Mouse (Mus musculus) inflammation-experienced regulatory T-cells, adult 6 months (primary cell): ENCODE measurements around the gene Ddx11. TPM values are rescaled to one million over a fixed set of nuclear protein-coding genes. Genes with fewer than 3 reads are reported as not detected.
"Not testable (repeated sequence)": the region's sequence is repeated elsewhere in the genome, so short reads cannot be mapped to it uniquely, and the experiment has no call there.

ENCODE experiments used
- ATAC-seq: one replicate; pipeline ENCODE4 v1.8.0; 2017
- polyA plus RNA-seq, 3 experiments: library from polyadenylated mRNA; unstranded; fragments of 100-300 nt; shearing (Covaris generic); gene quantifications; one replicate each; pipeline ENCODE4 v1.2.1; 2017

The Ddx11 gene
- polyA plus RNA-seq, 3 experiments from 2014 or later: 13.0 to 16.8 (median 14.9) TPM

DNA sequence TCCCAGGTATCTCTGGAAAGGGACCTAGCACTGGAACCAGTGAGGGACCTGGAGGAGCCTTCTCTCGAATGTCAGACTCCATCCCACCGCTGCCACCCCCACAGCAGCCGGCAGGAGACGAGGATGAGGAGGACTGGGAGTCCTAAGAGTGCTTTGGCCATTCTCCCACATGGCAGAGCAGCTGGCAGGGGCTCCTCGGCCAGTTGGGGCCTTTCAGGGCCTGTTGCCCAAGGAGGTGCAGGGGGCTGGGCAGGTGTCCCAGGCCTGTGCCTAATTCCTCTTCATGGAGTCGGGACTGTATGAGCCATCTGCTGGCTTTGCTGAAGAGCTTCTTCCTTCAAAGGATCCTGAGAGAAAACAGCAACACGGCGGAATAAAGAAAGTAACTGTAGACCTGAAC lies 4.3 kb upstream of the Ddx11 start:
- no peak for ATAC-seq

DNA sequence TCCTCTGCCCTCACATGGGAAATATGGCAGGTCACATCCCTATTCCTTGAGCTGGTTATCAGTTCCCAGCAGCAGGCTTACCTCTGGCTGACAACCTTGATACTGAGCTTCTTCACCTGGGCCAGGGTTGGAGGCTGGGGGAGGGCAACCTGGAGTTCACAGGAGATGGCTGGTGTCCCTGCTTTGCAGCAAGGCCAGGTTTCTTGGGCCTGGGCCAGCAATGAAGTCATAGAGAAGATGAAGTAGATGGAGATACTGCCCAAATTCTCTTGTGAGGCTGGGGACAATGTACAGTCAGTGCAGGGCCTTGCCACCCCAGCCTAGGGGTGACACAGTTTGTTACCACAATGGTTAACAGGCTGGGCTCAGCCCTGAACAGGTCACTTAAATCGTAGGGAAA lies 2.6 kb upstream of the Ddx11 start:
- ATAC-seq: no peak

DNA sequence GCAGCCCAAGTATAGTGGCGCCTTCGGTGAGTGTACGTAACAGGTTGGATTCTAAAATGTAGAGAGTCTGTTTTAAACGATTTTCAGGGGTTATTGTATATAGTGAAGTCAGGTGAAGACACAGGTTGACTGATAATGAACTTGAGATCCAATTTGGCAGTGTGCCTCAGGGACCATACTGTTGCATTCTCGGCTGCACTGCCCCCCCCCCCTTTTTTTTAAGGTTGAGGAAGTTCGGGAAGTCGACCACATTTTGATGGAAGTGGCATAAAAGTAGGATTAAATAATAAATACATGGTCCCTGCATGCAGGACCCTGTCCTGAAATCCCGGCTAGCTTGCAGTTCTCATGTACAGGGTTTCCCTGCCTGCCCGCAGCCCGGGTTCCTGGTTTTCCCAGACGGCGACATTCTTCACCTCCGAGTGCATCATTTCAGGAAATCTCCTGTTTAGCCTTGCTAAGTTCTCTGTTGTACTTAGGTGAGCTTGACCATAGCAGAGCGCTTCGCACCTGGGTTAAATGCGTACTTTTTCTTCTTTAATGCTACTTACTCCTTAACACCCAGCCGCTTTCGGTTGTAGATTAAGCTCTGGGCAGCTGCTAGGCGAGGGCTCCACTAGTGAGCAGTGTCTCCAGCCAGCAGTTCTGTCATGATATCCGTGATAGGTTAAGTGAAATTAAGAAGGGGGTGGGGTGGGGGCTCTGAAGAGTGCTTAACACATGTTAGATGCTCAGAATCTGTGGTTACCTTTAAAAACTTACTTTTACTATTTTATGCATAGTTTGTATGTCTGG lies 693 bp downstream of the Ddx11 start:
- no peak for ATAC-seq

DNA sequence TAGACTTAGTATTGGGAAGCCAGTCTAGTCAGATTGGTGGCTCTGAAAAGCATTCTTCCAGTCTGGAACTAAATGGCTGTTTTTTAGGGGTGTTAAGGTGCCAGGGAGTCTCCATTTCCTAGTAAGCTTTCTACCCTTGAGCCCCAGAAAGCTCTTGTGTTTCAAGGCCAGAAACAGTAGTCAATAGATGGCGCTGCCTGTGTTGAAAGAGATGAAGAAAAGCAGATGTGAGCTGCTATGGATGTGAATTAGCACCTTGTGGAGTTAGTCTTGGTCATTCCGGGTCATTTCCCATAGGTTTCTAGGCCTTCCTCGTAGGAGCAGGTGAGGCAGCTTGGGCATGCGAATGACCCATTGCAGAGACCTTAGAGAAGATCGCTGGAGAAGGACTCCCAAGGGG lies 1.9 kb downstream of the Ddx11 start:
- ATAC-seq: no peak

- no peak for ATAC-seq
These were observed 7.1 kb downstream of the Ddx11 start for GRCm38 (mm10) chr17:66130371-66130770.

DNA sequence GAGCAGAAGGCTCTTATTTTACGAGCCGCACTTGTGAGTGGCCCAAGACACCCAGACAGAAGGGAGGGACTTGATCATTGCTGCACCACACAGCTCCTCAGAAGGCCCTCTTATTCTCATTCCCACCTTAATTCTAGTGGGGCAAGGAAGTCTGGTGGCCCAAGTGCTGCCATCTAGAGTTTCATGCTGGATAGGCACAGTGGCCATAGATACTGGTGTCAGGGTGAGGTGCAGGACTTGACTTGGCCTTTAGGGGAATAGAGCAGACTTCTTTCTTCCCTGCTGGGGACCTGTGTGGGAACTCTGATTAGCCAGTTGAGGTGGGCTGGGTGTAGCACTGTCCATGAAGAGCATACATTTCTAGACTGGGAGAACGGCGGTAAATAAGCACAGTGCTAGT lies 7.9 kb downstream of the Ddx11 start:
- peak; percentile 63 for ATAC-seq

DNA sequence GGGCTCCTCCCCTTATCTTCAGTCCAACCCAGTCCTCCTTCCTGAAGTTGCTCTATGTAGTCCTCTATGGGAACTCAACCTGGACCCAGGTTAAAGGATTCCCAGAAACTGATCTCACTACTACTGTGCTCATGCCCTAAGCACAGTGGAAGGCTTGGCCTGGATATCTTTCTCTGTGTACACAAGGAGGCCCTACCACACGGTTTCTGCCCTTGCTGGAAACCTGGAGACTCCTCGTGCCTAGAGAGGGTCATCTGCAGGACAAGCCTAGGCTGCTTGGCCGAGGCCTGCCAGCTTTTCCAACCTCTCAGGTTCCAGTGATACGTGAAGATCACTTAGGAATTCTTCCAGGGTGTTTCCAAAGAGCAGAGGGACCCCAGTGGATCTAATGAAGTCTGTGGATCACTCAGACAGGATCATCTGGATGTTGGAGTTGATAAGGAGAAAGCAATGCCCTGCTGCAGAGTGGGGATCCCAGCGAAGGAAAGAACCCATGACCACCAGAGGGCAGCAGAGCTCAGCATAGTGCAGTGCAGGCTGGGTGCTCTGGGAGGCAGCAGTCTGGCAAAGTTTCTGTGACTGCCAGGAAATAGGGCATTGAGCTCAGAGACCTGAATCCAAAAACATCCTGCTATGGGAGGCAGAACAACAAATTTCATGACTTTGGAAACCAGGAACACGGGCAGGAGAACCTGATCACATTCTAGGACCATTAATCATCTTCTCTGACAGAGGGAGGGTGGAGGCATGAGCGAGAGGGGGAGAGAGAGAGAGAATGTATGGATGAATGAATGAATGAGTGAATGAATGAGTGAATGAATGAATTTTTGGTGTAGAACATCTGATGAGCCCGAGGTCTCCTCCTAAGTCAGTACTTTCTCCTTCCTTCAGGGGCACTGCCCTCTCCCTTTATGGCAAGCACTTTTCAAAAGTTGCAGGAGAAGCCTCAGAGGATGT lies 29.7 kb downstream of the Ddx11 start:
- ATAC-seq: peak; percentile 72

GRCm38 (mm10) chr17:66153735-66154423 lies 30.6 kb downstream of the Ddx11 start:
- ATAC-seq: not testable (repeated sequence)

GRCm38 (mm10) chr17:66154876-66155275 lies 31.6 kb downstream of the Ddx11 start:
- no peak for ATAC-seq

DNA sequence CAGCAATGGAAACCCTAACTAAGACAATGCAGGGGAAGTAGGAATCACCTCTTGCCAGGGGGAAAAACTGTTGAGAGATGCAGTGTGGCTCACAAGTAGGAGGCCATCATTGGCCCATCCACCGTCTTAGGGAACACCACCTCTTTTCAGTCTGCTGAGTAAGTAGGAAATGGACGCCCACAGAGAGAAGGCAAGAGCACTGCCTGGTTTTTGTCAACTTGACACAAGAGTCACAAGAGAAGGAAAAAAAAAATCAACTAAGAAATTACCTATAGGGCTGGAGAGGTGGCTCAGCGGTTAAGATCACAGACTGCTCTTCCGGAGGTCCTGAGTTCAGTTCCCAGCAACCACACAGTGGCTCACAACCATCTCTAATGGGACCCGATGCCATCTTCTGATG lies 35.0 kb downstream of the Ddx11 start:
- no peak for ATAC-seq

GRCm38 (mm10) chr17:66167141-66167540 lies 43.8 kb downstream of the Ddx11 start:
- not testable (repeated sequence) for ATAC-seq

- ATAC-seq: not testable (repeated sequence)
These were observed 47.7 kb downstream of the Ddx11 start for GRCm38 (mm10) chr17:66170971-66171370.

GRCm38 (mm10) chr17:66190577-66190976 lies 67.3 kb downstream of the Ddx11 start:
- no peak for ATAC-seq

- ATAC-seq: no peak
These were observed 73.7 kb downstream of the Ddx11 start for GRCm38 (mm10) chr17:66197041-66197440.

Other genes with a start within 250 kb of the Ddx11 start
- 10 to 100 TPM; 48.4 to 62.8 (median 60.1) TPM for gene Ralbp1, start 237.7 kb upstream of the Ddx11 start, polyA plus RNA-seq
- gene Twsg1, start 172.3 kb upstream of the Ddx11 start, polyA plus RNA-seq: 10 to 100 TPM; 18.6 to 22.8 (median 22.1) TPM
- gene Ankrd12, start 46.4 kb upstream of the Ddx11 start, polyA plus RNA-seq: 100 to 1,000 TPM in 2 of 3 experiments, 10 to 100 TPM in 1; 95.5 to 175 (median 163) TPM
- 100 to 1,000 TPM; 224 to 258 (median 256) TPM for gene Ndufv2, start 22.0 kb upstream of the Ddx11 start, polyA plus RNA-seq
- 10 to 100 TPM; 32.2 to 42.5 (median 32.9) TPM for gene Washc1, start 12.0 kb upstream of the Ddx11 start, polyA plus RNA-seq